Mouse (Mus musculus): ENCODE results near the gene Nipal3. TPM values are rescaled to one million over a fixed set of nuclear protein-coding genes. Genes with fewer than 3 reads are reported as not detected.

Nipal3 gene
- 10 to 100 TPM; 60.9 to 66.2 TPM for total RNA-seq (2021)
- long read RNA-seq, full-length matches to known transcripts = 1 of 46 reads
- long read RNA-seq, partial matches to known transcripts = 0 of 46 reads
- long read RNA-seq, other reads (novel, unspliced or antisense) = 45 of 46 reads

DNA sequence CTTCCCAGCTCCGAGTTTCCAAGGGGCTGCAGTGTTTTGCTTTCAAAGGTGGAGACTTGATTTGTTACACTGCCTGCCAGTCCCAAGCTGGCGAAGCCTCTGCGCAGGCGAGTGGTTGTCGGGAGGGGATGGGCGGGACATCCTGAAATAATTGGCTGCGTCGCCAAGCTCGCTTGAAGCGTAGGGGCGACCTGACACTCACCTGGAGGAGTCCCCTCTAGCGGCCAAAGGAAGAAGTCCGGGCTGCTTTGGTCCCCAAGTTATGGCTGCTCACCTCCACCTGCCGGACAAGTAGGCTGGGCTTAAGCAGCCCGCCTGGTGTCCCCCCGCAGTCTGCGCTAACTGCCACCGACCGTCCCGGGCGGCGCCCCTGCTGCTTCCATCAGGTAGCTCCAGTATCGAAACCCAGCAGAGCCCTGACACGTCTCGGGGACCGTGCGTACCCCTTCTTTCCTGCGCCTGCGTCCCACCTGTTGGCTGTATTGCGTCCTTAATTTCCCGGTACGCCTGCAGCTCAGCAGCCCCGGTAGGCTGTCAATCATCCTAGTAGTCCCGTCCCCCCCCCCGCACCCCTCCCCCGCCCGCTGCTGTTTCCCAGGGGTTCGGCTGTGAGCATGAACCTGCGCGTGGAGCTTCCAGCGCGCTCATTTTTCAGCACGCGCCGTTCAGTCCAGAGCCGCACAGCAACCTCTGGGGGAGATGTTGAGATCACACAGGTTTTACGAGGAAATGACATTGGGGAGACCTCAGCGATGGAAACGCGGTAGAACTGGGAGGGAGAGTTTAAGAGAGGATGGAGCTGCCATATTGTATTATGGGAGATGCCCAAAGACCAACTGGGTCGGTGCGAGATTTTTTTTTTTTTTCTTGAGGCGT lies at the start of gene Nipal3, which contains the start of gene Stpg1:
TSS of gene Nipal3 (minus strand) at position 518 of the 876 bp plus-strand sequence.
TSS of gene Stpg1 (plus strand) at position 270 of the 876 bp plus-strand sequence.
- DNase-seq (ENCODE audit: low spot score in 2 of 2) = peak; percentile 82 to 86

DNA sequence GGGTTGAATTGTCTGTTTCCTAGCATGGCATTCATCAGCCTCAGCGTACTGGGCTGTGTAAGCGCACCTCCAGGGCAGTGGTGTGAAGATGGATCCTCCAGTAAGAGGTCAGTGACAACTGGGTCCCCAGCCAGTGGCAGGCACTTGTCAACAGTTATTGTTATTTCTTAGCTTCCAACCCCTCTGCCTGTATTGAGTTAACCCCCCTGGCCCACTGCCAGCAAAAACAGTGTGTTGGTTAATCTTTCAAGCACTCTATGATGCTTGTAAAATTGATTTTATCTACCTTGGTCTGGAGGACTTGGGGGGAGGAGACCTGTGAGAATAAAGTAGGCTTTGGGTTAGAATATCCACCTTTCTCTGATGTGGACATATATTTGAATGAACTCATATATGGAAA lies 49.4 kb upstream of the Nipal3 start:
- DNase-seq (ENCODE audit: low spot score in 2 of 2) = no peak

DNA sequence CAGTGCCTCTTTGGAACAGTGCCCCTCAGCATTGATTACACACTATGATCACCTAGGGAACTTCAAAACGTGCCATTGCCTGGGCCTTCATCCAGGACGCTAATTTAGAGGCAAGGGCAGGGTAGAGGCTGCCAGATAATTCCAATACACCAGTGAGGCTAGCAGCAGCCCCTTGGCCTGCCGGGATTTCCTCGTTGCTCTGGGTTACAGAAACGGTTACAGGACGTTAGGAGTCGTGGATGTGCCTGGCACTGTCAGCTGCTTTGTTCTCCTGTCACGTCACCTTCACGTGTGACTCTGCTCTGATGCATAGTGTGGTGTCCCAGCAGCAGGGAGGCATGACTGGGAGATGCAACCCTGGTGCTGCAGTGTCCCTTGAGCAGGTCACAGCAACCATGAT lies 45.2 kb upstream of the Nipal3 start:
- DNase-seq (ENCODE audit: low spot score in 2 of 2) = peak; percentile 22 to 35

DNA sequence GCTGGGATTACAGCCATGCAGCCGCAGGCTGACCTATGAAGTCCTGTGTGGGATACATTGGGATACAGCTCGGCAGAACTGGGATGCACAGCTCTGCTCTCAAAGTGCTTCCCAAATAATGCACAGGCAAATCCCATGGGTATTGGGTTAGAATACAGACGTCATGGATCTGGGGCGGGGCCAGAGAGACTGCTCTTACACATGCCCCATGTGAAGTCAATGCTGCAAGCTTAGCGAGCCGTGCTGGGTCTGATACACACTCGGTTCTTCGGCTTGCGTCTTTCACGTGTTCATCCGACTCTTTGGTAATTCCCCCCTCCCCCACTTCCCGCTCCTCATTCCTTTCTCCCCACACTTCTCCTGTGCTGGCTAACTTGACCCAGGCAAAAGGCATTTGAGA lies 44.2 kb upstream of the Nipal3 start:
- DNase-seq (ENCODE audit: low spot score in 2 of 2) = no peak

DNA sequence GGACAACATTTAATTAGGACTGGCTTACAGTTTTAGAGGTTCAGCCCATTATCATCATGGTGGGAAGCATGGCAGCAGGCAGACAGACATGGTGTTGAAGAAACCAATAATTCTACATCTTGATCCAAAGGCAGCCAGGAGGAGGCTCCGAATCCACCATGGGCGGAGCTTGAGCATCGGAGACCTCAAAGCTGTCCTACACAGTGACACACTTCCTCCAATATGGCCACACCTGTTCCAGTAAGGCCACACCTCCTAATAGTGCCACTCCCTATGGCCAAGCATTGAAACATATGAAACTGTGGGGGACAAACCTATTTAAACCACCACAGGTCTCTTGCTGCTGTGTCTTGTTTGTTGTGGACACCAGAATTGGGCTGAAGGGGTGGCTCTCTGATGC lies 40.2 kb upstream of the Nipal3 start:
- DNase-seq (ENCODE audit: low spot score in 2 of 2) = no peak

DNA sequence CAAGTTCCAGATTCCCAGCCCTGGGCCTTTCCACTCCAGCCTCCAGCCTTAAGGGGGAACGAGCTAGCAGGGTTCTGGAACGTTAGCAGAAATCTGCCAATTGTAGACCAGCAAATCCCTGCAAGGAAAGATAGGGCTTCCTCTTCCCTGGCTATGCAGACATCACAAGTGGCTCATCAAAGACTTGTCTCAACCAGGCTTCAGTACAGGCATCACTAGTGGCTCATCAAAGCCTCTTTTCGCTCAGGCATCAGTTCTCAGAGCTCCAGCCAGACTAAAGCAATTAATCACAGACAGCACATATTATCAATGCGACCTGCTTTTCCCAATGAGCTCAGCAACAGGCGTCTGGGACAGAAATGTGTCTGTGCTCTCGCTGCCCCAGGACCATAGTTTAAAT lies 38.2 kb upstream of the Nipal3 start:
- no peak for DNase-seq (ENCODE audit: low spot score in 2 of 2)

DNA sequence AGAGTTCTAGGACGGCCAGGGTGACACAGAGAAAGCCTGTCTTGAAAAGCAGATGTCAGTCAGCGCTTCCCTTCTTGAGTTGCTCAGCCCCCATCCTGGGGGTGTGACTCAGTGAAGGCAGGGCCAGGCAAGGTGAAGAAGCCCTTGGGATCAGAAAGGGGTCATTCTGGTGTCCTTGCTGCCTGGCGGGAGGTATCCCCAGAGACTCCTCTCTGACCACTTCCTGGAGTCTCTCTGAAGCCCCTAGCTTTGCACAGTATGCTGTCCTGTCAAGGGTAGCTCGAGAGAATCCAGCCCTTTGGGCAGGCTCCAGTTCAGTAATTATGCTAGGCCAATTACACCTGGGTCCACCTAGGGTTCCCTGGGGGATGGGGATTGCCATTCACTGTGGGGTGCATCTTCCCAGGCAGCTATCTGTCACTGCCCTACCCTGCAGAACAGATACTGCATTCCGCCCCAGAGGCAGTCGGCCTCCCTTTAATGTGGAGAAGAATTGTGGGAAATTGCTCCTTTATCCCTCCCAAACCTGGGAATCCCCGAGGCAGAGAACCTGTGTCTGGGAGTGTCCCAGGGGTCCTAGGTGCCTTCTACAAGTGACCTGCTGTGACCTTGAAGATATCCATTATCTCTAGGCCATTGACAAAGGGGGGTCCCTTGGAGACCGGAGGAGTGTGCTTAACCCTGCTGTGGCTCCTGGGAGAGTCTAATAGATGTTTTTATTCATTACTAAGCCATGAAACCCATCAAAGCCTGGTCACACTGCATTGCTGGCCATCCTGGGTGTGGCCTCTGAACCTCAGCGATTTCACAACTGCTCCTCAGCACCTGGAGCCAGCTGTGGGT lies 37.2 kb upstream of the Nipal3 start:
- no peak for DNase-seq (ENCODE audit: low spot score in 2 of 2)

DNA sequence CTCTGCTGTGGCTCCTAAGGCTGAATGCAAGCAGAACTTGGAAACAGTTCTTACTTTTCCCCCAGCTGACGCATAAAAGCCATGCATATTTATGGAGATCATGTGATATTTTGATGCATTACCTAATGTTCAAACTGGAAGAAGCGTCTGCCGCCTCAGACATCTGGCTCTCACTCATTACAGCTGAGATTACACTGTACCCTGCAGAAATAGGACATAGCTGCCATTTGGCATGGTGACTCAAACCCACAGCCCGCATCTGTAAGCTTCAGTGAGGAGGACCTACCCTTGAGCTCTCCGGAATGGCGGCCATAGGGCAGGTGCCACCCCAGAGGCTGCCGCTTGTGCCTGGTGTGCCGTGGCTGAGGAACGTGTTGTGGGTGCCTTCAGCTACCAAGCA lies 36.4 kb upstream of the Nipal3 start:
- peak in 1 of 2 experiments; percentile 22 for DNase-seq (ENCODE audit: low spot score in 2 of 2)

DNA sequence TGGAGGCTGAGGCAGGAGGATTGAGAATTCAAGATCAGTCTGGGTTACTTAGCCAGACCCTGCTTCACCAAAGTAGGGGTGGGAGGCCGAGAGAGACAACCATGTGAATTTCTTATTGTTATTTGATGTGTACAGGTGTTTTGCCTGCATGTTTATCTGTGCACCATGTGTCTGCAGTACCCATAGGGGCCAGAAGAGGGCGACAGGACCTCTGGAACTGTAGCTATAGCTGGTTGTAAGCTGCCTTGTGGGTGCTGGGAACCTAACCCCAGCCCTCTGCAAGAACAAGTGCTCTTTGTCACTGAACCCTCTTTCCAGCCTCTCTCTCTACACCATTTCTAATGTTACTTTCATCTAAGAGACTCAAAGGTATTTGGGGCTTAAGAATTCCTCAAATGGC lies 35.4 kb upstream of the Nipal3 start:
- no peak for DNase-seq (ENCODE audit: low spot score in 2 of 2)

DNA sequence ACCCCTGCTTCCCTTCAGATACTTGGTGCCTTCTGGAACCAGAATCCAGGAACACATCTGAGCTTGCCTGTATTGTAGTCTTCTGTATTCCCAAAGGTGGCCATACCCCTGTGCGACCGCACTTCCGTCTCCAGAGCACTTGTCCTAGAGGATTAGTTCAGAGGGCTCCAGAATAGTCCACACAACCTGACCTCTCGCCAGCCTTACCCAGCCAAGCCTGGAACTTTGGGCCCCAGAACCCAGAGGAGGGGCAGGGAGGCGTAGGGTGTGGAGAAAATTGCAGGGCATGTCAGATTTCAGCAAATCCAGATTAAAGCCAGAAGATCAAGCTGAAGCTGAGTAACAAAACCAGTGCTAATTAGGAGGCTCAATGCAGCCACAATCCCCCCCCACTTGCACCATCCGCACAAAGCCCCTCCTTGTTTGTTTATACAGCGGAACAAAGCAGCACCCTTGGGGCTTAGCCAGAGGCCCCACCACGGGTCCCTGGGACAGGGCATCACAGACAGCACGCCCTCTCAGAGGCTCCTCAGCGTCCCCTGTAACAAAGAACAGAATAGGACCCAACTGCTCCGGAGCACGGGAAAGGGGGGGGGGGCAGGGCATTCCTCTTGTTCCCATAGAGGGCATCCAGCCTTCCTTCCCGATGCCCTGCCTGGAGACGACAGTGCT lies 31.3 kb upstream of the Nipal3 start:
- DNase-seq (ENCODE audit: low spot score in 2 of 2) = no peak

DNA sequence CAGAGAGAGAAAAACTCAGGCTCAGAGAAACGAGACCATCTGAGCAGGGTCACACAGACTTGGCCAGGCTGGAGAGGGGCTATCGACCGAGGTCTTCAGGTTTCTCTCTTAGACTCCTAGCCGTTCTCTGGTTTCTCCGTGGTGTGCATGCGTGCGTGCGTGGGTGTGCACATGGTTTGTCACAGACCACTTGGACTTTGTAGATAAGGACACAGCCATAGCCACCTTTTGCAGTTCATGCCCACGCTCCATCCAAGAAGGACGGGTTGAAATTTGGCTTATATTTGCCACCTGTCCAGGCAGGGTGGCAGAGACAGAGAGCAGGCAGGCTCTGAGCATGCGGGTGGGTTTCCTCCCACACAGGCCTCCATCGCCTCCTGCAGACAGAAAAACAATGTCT lies 30.2 kb upstream of the Nipal3 start:
- no peak for DNase-seq (ENCODE audit: low spot score in 2 of 2)

DNA sequence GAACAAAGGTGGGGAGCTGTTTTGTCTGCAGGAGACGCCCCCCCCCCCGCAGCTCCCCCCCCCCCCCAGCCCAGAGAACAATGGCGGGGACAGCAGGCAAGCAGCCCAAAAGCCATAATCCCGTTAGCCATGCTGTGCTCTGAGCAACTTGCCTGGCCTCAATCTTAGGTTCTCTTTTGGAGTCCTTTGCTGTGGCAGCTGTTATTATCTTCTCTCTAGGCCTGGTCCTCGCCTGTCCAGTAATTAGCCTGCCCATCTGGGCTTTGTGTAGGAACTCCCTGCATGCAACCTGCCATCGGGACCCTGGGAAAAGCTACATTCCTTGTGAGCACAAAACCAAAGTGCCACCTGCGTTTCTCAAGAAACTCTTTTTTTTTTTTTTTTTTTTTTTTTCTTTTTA lies 29.1 kb upstream of the Nipal3 start:
- no peak for DNase-seq (ENCODE audit: low spot score in 2 of 2)

DNA sequence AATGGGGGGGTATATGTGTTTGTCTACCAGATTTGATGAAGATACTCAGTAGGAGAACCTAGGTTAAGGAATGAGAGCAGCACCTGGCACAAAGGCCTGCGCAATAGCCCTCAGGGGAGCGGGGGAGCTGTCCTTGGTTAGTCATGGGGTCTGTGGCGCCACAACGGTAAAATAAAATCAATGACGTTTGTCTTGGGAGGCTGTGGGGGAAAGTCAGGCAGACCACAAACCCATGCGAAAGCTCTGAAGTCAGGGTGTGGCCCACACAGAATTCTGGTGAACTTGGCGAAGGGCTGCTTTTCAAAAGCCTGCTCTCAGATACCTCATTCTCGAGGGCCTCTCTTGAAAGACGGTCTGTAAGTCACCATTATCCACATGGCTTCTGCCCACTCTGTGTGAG lies 25.6 kb upstream of the Nipal3 start:
- DNase-seq (ENCODE audit: low spot score in 2 of 2) = no peak

DNA sequence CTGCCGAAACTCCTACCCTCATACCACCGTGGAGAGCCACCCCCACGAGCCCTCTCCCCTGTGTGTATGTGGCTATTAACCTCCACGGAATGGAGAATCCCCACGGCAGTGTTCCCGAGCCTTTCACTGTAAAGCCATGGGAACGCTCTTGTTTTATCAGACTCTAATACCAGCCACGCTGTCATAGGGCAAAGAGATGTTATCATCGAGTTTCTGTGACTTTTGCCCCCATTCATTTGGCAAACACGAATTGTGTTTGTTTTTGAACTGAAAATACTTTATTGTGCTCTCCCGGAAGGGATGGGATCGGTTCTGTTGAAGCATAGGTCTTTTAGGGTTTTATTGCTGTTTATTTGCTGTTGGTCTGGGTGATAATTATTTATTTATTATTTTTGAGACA lies 23.3 kb upstream of the Nipal3 start:
- DNase-seq (ENCODE audit: low spot score in 2 of 2) = no peak

DNA sequence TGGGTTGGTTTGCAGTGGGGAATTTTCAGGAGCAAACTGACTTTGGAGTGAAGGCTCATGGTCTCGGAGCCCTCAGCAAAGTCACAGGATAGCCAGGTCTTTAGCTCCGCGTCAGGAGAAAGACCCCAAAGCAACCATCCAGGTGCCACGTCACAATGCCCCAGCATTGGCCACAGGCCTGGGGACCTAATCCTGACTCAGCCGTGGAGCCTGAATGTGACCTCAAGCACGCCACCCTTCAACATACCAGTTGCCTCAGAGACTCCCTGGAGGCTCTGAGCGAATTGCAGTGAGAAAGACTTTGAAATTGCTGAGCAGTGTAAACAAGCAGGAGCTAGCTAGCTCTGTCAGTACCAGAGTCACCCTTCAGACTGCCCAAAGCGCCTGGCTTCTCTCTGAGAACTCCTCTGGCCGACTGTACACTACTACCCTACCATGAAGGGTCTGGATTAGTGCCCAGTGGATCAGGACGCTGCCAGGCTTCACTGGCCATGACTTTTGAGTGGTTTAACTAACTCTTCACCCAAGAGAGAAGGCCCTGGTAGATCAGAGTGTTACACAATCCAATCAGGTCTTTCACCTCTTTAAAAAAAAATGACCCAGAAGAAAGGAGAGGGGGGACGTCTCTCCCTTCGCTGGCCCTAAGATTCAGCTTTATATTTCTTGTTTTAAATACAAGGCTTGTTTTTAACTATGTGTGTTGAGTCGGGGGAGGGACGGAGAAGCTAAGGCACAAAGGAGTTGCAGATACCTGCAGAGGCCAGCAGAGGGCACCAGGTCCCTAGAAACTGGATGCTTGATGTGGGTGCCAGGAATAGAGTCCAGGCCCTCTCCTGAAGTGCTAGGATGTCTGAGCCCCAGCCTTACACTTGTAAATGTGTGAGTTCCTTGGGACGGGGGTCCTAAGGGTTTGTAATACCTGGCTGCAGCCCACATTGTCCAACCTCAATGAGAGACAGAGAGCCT lies 21.8 kb upstream of the Nipal3 start:
- peak; percentile 60 to 61 for DNase-seq (ENCODE audit: low spot score in 2 of 2)

DNA sequence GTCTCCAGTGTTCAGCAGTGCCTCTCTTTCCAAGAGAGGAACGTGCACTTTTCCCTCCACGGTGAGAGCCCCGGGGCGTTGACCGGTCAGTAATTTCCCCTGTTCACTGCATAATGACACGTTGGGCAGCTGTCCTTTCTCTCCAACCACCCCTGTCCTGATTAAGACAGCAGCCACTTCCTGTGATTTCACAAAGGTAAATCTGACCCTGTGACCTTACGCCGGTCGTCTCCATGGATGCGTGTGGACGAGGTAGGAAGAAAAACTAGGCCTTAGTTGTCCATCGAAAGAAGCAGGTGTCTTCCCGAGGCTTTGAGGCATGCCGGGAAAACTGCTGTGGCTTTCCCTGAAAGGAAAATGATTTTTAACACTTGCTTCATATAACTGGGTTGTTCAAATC lies 20.1 kb upstream of the Nipal3 start:
- no peak for DNase-seq (ENCODE audit: low spot score in 2 of 2)

DNA sequence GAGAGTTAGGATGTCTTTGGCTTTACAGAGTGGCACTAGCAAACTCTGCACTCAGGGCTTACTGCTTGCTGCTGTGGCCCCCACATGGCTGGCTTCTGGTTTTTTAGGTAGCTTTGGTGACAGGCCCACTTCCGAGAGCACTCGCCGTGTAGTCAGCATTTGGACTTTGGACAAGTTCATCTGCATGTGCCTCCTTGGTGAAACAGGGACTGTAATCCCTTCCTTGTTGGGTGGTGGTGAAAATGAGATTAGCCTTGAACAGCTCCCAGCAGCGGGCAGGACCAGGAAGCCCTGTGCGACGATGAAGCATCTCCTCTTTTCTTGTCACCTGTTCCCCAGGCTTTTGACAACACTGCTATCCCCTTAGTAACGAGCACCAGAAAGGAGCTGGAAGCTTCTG lies 19.0 kb upstream of the Nipal3 start:
- no peak for DNase-seq (ENCODE audit: low spot score in 2 of 2)

DNA sequence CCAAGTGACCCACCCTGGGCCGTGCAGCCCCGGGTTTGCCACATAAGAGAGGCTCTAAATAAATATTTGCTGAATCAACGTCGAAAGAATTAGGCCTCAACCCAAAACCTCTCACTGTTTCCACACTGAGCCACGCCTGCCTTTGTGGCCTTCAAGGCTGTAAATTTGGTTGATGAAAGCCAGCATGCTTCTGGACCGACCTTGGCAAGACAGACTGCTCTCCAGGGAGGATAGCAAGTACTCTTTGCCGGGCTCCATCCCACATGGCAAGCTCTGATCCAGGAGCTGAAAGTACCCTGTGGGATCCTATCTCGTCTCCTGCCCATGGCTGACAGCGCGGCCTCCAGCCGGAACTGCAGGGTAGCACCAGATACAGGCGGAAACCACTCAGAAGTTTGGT lies 14.7 kb upstream of the Nipal3 start:
- no peak for DNase-seq (ENCODE audit: low spot score in 2 of 2)

DNA sequence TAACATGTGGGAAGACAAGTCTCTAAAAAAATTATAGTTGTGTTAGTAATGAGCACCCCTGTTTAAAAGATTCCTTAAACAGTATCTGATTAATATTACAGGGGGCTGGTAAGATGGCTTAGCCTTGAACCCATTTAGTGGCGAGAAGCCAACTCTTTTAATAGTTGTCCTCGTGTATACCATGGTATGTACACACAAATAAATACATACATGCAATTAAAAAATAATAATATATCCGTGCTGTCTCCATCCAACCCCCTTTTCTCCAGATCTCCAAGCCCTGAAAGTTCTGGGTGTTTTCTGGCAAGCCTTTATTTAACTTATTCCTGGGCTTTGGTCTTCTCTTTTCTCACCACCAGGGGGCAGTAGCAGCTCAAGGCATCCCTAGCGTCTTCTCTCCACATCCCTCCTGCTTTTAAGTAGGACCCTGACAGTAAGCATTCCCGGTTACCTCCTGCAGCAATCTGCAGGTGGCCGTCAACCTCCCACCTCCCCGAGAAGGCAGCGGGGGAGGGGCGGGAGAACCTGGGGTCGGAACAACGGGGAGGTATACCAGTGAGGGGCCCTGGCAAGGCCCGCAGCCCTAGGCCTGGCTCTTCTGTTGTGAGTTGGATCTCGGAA lies 13.7 kb upstream of the Nipal3 start:
- peak; percentile 80 to 84 for DNase-seq (ENCODE audit: low spot score in 2 of 2)
